Mouse (Mus musculus) ES-Bruce4 (cell line): ENCODE measurements at regions not wholly inside any gene's neighbourhood (a gene's known extent, or its start where the extent isn't known, plus 50 kb on each side); places are given as distances from the start of the nearest gene placed in this dataset.

Experiments
- CTCF ChIP-seq: IDR thresholded peaks from one replicate; pipeline ENCODE4 v1.8.1; 2011; ENCODE audit warnings: low read depth, low read length
- POLR2A ChIP-seq: IDR thresholded peaks from one replicate; pipeline ENCODE4 v1.8.1; 2011; ENCODE audit warnings: low read length; ENCODE audit not compliant: insufficient read depth

DNA sequence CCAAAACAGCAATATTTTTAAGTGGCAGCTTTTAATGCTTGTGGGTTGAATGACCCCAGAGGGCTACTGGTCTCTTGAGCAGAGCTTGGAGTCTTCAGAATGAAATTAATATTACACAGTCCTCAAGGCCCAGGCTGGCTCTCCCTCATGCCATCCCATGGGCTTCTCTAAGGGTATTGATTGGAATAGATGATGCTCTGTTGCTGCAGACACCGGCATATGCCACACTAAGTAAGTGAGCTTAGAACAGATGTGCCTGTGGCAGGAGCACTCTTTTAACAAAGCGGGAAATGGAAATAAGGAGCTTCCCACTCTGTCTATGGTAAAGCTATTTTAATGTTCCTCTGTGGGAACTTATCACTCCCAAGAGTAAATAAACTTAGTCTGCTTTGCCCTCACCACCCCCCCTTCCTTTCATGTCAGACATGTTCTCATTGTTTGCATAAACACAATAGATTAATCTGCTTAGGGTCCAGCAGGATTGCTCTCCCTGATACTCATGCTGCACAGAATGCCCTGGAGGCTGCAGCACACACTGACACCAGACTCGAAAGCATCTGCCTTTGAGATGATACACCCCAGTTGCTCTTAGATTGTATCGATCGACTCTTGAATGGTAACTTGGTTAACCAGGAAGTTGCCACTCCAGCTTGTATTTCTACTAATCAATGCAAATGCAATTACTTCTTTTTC is 294.5 kb upstream of the Adamts16 start:
- no peak for TF ChIP-seq POLR2A
- no peak for TF ChIP-seq CTCF
